Mouse (Mus musculus): ENCODE data around the gene Spta1.

The Spta1 gene

DNA sequence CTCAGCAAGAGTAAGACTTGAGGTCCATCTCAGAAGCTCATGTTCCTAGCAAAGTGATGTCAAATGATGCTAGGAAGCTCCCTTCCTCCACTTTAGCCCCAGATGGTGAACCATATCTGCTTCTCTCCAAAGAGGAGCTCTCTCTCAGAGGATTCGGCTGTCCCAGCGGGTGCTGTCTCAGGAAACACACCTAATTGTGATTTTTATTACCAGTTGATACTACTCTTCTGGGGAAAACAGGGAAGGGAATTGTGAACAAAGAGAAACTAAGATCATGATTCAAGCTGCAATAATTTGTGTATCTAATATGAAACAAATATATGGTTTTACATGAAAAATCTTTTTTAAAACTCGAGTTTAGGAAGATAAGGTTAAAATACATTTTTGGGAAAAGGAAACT lies 79.4 kb downstream of the Spta1 start, which contains the start of gene Olfr419:
Gene Olfr419 (minus strand): TSS at position 101 of the 400 bp plus-strand sequence.
- DNase-seq (ENCODE audit: low spot score) = no peak

DNA sequence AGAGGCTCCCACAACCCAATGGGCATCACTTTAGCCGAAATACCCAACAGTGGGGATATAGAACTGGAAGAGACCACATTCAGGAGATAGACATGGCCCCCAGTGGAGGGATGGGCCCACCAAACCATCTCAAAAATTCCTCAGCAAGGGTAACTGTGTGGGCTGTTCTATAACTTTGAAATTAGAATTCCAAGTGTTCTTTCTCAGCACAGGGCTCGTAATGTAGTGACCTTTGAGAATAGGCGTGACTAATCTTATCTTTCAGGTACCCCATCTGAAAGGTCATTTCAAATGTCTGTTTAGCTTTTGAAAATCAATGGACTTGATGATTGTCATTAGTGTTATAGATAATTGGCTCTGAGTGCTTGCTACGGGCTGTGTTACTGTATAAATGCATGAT lies 95.2 kb downstream of the Spta1 start:
- no peak for DNase-seq (ENCODE audit: low spot score)

DNA sequence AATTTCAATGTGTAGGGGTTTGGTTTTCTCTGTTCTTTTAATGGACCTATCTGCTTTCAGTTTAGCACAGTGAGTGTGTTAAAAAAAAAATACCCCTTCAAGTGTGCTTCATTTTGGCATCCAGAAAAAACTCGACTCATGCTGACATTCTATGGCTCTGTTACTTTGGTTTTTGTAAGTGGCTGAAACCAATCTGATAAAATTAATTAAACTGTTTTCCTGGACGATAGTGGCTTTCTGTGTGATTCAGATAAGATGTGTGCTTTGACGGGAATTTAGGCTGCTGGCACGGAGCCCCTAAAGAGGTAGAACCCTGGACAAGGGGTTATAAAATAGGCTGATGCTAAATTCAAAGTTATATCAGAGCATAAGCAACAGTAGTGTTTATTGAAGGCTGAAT lies 96.6 kb downstream of the Spta1 start:
- no peak for DNase-seq (ENCODE audit: low spot score)

DNA sequence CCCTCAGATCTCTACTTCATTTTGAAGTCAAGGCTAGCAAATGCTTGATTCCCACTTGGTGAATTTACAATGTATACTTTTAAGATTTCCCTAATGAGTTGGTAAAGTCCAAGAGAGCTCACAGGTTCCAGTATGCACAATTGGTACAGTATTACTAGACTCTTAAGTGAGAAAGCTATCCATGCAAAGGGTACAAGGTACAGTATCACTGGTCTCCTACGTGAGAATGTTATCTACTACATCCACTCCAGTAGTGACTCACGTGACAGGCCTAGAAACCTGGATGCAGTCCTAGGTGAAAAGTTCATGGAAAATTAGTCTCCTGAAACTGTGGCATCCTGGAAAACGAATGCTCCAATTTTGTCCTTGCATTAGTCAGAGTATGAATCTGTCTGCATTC lies 98.1 kb downstream of the Spta1 start:
- no peak for DNase-seq (ENCODE audit: low spot score)
